Mouse (Mus musculus) adrenal gland, postnatal 10 days (tissue): ENCODE data around the gene Arhgef26. TPM values are rescaled to one million over a fixed set of nuclear protein-coding genes. Genes with fewer than 3 reads are reported as not detected.
A peak's percentile ranks its signal among the peaks of the same experiment; 100 is the strongest.

ENCODE experiments used
- DNase-seq: peaks from one replicate; pipeline ENCODE4 v3.0.0; 2021; ENCODE audit warnings: mixed read lengths
- long read RNA-seq, 2 experiments: library from polyadenylated mRNA; stranded (forward); transcript quantifications; one replicate each; pipeline ENCODE4 v2.0.0; 2021
- total RNA-seq, 2 experiments: library from RNA; stranded (reverse); gene quantifications; 2 replicates each; pipeline ENCODE4 v1.2.3; 2021

Gene Arhgef26
- 1 to 10 TPM; 5.6 to 6.1 TPM for total RNA-seq
- long read RNA-seq, experiment 1, full-length matches to known transcripts = 1 of 5 reads
- long read RNA-seq, experiment 1, partial matches to known transcripts = 3 of 5 reads
- long read RNA-seq, experiment 1, other reads (novel, unspliced or antisense) = 1 of 5 reads
- long read RNA-seq, experiment 2, full-length matches to known transcripts = 1 of 3 reads
- long read RNA-seq, experiment 2, partial matches to known transcripts = 1 of 3 reads
- long read RNA-seq, experiment 2, other reads (novel, unspliced or antisense) = 1 of 3 reads

DNA sequence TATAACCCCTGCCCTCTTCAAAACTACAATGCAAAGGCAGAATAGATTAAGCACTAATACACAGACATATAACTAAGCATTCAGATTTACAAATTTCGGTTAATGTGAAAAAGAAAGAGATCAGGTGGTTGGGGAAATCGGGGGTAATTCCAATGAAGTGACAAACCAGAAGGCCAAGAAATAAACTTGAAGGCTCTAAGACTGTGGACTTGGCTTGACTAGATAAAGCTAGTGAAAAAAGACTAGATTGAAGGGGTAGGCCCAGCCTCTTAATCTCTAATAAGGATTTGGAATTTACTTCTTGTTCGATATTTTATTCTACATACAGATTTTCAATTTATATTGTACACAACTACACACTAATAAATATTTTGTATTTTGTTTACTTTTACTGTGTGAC is at the start of gene Arhgef26:
TSS of gene Arhgef26 (plus strand) at position 301 of the 400 bp plus-strand sequence.
- no peak for DNase-seq

DNA sequence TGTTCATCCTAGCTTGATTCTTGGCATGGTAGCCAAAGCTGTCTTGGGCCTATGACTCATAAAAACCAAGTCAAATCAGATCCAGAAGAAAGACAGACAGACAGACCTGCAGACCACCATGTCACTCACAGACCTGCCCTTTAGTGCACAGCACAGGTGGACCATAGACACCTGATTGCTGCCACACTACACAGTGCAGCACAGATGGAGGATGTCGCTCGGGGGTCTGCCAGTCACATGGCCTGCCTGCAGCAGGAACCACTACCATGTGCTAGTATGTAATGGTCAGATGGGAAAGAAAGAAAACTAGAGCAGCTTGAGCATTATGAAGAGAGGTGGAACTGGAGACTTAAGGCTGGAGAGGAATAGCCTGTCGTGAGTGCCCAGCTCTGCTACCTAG is 27.7 kb upstream of the Arhgef26 start:
- DNase-seq = no peak

DNA sequence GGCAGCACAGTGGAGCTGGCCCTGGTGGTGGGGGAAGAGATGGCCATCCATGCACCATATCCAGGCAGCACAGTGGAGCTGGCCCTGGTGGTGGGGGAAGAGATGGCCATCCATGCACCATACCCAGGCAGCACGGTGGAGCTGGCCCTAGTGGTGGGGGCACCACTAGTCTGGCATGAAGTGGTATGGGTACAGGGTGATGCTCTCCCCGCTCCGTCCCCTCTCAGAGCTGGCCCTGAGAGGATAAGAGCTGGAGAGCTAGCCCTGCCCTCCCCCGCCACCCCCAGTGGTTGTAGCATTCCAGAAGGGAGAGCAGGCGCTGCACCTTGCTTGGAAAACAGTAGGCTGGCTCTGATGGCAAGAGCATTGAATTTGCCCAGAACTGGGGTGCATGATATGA is 26.9 kb upstream of the Arhgef26 start:
- no peak for DNase-seq

DNA sequence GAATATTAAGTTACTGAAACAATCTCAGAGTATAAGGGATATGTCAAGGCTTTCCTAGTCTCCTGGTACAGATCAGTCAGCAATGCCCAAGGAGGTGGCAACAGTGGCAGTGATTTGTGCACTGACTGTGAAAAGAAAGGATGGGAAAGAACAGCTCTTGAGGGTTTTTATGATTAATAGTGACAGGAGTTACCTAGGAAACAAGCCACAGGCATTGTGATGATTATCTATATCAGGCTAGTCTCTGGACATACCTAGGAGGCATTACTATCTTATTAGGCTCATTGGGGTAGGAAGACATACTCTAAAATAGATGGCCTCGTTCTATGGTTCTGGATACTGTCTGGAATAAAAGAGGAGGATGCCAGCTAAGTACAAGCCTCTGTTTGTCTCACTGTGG is 13.4 kb upstream of the Arhgef26 start:
- DNase-seq = no peak

DNA sequence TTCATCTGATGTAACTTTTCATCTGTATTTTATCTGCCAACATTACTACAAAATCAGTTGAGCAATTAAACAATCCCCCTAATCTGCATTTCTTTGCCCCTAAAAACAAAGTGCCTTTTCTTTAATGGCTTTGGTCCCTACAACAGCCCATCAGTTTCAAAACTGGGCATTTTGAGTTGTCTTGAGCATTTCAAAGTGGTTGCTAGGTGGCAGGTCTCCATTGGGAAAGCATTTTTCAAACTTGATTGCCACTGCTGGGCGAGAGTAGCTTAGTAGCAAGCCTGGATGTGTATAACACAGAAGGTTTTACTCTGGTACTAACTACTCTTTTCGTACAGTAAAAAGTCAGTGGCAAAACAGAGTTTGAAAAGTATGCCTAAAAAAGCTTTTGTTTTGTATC is 10.2 kb upstream of the Arhgef26 start:
- DNase-seq = no peak

DNA sequence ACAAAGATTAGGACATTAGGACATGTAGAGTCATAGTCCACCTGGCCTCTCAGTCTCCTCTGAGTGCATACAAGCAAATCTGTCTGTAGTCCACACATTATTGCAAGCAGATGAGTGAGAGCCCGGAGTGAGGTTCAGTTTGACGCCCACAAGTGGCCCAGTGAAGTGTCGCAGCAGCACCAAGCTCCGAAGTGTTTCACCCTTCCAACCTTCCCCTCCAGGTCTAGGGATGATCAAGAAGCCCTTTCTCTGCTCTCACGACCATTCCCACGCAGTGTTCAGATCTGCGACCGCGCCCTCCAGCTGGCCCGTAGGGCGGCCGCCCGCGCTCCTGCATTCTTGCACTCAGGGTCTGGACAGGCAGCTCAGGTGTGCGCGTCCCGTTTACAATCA is 313 bp downstream of the Arhgef26 start:
- no peak for DNase-seq

DNA sequence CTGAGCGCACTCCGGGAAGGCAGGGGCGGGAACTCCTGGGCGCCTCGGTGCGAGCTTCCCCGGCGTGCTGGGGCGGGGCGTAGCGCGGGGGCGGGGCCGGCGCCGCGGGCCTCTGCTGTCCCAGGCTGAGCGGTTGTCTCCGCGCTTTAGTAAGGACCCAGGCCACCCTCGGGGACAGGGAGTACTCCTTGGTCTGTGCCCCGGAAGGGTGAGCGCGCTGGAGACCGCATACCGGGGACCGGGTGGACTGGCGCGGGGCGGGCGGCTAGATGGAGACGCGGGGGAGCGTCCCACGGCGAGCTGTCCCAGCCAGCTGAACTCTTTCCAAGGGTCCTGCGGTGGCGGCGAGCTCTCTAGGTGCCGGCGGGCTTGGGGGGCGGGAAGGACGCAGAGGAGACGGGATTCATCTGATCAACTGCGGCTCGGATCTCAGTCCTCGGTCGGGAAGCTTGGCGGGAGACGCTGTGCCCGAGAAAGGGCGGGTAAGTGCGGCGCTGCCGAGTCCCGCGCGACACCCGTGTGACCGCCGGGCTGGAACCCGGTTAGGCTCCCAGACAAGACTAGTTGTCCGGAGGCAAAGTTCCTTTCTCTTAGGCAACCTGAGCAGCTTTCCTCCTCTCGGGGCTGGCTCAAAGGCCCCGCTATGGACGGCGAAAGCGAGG is 841 bp downstream of the Arhgef26 start:
- DNase-seq = peak; percentile 81

DNA sequence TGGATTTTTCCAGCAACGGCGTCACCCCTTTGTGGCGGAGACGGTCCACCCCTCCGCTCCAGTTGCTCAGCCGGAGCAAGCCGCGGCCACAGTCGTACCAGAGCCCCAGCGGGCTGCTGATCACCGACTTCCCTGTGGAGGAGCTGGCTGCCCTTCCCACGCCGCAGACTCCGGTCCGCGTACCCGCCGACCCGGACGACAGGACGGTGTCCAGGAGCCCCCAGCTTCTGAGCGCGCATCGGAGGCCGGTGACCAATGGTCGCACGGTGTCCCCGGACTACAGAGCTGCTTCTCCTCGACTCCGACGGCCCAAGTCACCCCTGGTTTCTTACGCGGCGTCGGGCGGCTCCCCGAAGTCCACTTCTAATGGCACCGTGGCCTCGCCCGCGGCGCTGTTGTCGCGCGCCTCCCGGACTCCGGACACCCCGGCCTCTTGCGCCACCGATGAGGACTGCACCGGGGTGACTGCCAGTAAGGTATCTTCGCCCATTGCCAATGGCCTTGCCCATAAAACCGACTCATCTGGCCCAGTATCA is 1.4 kb downstream of the Arhgef26 start:
- peak; percentile 65 for DNase-seq

DNA sequence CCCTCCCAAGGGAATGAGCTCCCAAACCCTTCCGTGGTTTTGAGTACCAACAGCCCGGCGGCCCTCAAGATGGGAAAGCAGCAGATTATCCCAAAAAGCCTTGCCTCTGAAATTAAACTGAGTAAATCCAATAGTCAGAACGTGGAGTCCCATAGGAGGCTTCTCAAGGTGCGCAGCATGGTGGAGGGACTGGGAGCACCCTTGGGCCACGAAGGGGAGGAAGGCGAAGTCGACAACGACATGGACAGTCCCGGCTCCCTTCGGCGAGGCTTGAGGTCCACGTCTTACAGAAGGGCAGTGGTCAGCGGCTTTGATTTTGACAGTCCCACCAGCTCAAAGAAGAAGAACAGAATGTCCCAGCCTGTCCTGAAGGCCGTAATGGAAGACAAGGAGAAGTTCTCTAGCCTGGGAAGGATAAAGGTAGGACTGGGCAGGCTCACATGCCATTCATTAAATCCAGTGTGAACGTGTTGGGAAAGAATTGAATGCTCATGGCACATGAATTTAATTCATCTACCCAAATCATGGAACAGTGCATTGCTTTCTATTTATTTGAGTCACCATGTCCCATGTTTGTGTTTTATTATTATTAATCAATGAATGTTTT is 2.1 kb downstream of the Arhgef26 start:
- DNase-seq = peak; percentile 5

DNA sequence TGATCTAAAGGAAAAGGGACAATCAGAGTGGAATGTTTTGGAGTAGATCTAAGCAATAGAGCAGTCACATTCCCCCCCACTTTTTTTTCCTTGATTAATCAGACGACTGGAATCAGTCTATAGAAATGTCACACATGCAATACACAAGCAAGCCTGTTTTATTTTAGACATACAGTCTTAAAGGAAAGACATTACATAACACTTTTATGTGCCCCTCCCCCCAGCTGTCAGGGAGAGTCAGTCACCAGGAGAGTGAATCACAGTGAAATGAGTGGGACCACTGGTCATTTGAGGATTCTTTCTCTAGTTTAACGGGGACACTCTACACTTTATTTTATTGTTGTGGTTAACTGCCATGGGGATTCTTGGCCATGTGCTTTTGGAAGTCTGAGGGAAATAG is 2.7 kb downstream of the Arhgef26 start:
- DNase-seq = no peak

DNA sequence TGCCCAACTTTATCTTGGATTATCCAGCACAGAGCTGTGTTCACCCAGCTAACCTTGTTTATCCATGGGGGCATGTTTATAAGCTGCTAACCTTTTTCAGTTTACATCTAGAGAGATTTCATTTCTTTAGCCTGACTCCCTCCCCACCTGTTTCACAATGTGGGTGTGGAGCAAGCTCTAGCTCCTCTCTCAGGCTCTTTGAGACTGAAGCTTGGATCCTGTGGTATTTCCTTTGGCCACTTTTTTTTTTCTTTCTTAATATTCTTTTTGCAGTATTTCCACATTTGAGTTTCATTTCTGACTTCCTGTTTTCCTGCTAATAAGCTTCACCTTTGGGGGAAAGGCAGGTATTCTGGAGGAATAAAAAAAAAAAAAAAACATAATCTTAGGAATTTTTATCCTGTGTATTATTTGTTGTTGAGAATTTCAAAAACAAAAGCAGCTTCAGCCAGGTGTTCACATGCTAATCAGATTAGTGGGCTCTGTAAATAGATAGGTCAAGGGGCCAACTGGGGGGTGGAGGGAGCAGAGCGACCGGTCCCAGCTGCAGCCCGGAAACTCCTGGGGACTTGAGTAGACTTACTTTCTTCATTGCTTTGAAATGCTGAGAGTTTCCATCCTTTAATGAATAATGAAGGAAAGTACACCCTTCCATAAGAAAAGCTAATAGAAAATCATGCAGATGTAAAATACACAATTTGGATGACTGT is 3.5 kb downstream of the Arhgef26 start:
- DNase-seq = no peak

DNA sequence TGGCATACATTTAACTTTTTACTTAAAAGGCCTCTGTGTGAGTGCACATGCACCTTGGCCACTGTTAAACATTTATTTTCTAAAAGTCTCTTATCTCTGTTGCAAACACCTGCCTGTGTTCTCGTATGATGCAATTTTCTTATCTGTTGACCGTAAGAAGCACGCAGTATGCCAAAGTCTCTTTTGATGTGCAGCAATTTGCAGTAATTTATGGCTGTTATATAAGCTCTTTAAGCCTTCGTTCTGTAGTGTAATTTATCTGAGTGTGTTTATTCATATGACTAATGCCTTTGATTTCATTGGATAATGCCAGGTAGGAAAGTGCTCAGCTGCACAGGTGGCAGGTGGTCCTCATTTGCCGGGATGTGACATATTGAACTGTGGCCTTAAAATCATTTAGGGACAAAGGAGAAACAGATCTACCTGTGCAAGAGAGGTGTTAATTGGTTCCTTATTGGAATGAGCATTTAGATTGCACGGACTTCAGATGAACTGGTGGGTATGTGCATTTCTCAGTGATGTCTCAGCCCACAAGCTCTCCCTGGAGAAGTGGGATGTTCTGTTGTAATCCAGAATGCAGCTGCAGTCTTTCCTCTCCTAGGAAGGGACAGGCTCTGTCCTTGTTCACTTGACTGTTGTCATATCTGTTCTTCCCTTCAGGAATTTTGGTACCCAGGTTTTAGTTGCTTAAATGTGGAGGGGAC is 10.5 kb downstream of the Arhgef26 start:
- DNase-seq = no peak

DNA sequence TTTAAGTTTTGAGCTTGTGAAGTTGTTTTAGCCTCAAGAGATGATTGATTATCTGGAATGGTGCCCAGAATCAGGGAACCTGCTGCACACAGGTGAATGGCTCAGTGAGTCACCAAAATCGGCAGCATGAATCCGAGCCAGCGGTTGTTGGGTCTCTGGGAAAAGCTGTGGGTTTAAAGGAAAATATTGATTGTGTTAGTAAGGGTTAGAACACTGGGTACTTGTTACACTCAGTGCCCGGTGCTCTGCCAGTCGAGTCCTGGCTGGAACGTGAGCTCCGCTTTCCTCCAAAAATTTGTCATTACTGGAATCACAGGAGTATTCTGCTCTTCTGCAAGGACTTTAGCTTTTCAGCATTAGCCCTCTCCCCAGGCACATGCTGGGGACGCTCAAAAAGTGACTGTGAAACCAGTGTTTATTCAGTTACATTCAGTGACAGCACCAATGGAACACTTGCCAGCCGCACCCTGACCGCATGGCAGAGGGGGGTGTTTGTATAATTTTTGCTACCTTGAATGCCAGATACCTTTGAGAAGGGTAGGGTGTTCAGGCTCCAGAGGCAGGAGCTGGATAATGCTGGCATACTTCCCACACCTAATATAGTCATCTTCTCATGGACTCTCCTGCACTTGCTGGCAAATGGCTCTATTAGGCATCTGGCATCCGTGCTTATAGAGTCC is 11.2 kb downstream of the Arhgef26 start:
- no peak for DNase-seq

DNA sequence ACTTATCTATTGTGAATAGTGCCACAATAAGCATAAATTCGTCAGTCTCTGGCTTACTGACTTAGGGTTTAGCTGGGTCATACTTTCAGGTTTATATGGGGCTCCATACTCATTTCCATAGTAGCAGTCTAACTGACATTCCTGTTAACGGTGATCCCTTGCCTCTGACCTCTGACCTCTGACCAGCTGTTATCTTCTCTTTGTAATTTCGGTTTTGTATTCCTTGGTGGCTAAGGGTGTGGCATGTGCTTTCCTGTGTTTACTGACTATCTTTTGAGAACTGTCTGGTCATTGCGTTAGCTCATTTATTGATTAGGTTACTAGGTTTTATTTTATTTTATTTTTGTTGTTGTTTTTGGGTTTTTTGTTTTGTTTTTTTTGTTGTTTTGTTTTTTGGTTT is 13.9 kb downstream of the Arhgef26 start:
- DNase-seq = no peak

DNA sequence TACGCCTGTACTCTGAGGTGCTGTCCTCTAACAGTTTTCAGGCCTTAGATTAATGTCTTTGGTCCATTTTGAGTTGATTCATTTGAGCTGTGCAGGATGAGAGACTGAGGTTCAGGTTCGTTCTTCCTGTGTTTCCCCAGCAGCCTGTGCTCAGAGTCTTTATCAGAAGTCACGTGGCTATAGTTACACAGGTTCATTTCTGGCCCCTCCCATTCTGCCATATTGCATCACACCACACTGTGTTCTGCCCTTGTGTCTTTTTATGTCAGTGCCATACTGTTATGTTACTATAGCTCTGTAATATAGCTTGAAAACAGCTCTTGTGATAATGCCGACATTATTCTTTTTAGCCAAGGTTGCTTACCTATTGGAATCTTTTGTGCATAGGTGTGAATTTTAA is 14.7 kb downstream of the Arhgef26 start:
- DNase-seq = no peak

DNA sequence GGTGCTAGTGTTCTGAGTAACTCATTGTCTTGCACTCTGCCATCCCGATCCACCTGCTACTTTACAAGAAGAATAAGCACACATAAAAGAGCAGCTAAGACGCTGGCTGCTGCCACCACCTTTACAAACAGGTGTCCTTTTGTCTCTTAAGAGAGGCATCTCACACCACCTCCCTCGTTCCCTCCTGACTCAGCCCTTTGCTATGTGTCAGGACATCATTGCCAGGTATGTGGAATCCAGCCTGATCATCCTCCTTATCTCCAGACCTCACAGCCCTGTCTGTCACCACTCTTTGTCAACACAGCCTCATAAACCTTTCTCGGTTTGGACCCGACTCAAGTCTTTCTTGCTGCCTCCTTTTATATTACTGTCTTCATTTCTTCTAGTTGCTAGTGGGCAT is 29.7 kb downstream of the Arhgef26 start:
- DNase-seq = no peak

DNA sequence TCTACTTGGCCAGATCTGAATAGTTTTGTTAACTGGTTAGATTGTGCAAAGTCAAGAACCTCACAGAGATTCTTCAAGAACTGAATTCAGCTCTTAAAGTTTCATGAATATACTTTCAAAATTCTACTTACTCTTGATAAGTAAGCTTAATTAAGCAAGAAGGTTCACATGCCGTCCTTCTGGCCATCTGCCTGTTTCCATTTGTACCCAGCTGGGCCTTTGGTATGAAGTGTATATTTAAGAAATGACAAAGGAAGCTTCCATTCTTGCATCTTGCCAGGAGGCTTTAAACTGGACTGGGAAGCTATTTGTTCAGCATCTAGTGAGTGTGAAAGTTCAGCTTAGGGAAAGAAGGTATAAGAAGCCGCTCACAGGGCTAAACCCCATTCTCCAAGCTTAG is 34.7 kb downstream of the Arhgef26 start:
- DNase-seq = no peak

DNA sequence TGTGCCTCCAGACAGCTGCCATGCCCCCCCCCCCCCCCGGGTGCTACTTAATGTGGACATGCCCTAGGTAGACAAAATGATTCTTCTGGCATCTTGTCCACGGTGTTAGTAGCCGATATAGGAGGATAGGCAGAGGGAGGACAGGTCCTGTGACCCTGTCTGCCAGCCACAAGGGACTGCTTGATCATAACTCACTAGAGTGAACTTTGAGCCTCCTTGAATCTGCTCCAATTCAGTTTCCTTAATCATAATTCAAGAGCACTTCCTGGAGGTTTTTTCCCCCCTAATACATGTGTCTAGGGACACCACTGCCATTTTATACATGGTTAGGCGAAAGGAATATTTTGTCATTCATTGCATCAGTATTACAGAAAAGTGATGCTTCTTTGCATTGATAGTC is 36.2 kb downstream of the Arhgef26 start:
- no peak for DNase-seq

DNA sequence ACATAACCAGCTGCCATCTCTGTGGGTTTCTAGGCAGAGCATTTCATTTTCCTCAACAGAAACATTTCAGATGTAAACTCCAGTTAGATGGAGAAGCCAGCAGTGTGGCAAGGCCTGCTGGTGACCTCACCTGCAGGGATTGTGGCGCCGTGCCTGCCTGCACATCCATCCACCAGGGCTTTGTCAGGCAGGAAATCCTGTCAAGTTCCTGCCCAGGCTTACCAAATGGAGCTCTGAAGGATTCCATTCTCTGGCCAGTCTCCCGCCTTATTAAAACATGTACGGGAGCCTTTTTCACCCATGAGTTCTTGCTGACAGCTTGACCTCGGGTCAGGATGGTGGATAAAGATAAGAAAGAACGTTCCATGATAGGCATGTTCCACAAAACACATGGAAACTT is 36.7 kb downstream of the Arhgef26 start:
- peak; percentile 28 for DNase-seq

DNA sequence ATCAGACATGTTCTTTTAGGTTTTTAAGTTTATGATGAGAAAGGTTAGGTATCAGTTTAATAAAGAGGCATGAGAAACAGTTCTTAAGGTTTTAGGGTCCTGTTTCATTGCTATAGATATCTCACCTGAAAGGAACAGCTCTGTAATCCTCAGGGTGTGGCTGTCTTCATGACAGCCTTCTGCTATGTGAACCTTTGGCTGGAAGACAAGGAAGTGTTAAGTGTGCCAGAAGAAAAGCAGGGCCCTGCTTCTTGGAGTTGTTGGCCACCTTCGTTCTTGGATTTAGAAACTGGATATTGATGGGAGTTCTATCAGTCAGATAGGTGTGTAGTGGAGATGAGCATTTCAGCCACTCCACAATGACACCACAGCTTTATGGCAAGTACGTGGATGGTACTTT is 38.6 kb downstream of the Arhgef26 start:
- DNase-seq = no peak

DNA sequence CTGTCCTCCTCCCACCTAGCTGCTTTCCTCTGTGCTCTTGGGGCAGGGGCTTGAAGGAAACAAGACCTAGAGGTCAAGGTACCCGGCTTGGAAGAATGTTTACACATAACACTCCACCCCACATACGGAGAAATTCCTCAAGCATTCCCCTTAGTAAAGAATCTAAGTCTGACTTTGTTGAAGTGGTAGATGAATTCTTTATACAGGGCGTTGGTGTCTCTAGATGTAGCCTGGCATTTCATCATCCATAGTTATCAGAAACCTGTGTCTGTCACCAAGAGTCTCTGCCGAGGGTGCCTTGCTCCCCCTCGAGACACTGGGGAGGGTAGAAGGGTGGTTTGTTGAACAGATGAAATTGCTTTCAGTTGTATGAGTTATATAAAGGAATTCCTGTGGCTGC is 41.8 kb downstream of the Arhgef26 start:
- no peak for DNase-seq

DNA sequence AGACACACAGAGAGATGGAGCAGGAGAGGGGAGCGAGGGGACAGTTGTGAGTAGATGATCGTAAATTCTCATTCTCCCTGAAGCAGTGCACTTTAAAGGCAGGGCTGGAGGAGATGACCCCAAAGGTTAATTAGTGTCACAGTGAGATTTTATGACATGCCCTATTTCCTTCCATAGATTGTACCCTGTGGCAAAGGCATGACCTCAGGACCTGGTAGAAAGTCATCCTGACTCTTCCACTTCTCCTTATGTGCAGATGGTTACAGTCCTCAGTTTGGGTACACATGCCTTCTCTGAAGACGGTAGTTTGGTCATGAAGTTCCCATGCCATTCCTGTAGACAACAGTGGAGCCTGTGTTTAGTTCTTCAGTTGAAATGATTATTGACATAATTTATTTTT is 42.3 kb downstream of the Arhgef26 start:
- DNase-seq = no peak
